Mouse (Mus musculus): ENCODE measurements at regions not wholly inside any gene's neighbourhood (a gene's known extent, or its start where the extent isn't known, plus 50 kb on each side); places are given as distances from the start of the nearest gene placed in this dataset.

DNA sequence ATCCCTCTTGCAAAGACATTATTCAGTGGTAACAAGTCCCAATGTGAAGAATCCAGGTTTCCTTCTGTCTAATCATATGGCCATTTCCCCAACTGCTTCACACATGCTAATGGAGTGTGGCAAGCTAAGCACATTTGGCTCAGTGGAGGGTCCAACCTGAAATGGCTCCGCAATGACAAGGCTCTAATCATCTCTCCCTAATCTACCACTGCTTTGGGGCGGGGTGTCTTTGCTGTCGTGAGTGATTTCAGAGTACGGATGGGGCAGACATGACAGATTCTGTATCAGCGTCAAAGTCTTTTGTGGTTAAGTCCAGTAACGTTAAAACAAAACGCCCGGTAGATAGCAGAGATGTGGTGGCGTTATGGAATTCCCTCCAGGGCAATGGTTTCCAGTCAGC lies 52.2 kb upstream of the Lmo4 start:
- DNase-seq = no peak
- intact Hi-C loops (cut with DNase I) = no loop called here

DNA sequence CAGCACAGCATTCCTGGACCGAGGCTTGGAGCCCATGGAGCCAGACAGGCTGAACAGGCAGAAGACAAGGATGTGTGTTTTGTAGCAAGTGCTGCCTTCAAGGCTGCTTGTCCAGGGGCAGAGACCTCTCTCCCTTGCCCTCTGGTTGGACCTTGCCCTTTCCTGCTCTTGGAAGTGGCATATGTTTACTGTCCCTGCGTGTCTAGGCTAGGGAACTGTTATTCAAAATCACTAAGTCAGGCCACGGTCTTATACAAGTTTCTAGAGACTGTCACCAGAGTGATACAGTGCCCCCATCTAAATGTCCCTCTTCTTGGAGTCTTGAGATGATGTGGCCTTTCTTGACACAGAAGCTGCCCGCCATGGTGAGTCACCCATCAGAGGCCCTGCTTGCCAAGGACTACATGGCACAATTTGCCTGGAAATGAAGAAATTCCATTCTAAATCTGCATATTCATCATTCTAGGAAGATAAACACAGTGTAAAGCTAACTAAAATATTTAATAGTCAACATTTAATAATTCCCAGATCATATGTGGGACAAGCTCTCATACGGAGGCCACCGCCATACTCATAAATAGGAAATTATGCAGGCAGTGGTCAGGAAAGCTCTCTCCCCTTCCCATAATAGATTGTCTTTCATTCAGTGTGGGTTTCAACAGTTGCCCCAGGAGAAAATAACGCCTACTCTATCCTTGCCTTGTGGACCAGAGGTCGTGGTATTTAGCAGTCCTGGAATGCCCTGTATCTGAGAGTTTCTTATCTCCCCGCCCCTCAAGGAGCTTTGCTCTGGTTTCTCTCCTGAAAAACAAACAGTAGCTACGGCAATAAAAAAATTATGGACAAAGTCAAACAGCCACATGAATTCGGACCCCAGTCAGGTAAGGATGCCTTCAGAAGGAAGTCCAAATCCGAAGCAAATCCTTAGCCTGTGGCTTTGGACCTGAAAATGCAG lies 50.9 kb upstream of the Lmo4 start:
- intact Hi-C loops (cut with DNase I) = no loop called here
- no peak for DNase-seq
